Mouse (Mus musculus) adrenal gland, adult 2 months (tissue): ENCODE results near the gene Hist2h2ab. TPM values are rescaled to one million over a fixed set of nuclear protein-coding genes. Genes with fewer than 3 reads are reported as not detected.
"Not testable (repeated sequence)": the region's sequence is repeated elsewhere in the genome, so short reads cannot be mapped to it uniquely, and the experiment has no call there.

Experiments
- DNase-seq: peaks from one replicate; pipeline ENCODE4 v3.0.0; 2021
- long read RNA-seq: library from polyadenylated mRNA; stranded (forward); transcript quantifications from one replicate; pipeline ENCODE4 v2.0.0, GENCODE M21; 2021
- polyA plus RNA-seq: library from polyadenylated mRNA; depleted of rRNA; stranded (reverse); fragments of >200 nt; gene quantifications from 2 replicates; pipeline ENCODE4 v1.2.3, GENCODE M21; 2012; rRNA removed
- total RNA-seq, 2 experiments: library from RNA; stranded (reverse); gene quantifications; 2 replicates each; pipeline ENCODE4 v1.2.3; 2021

Gene Hist2h2ab
- total RNA-seq: 1 to 10 TPM; 3.1 to 8.3 TPM
- 0.93 and 4.7 TPM in 2 replicates for polyA plus RNA-seq
- long read RNA-seq: 0 reads

DNA sequence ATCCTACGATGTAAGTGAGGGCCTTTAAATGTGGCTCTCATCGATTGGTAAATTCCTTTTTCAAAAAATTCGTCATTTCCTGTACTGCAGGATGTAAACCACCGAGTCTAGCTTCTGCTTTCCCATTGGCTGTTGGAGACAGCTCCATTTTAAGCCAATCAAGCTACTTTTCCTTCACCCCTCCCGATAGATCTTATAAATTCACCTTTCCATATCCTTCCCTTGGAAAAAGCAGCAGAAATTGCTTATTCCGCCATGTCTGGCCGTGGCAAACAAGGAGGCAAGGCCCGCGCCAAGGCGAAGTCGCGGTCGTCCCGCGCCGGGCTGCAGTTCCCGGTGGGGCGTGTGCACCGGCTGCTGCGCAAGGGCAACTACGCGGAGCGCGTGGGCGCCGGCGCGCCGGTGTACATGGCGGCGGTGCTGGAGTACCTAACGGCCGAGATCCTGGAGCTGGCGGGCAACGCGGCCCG lies at the start of gene Hist2h2ab, which contains the start of gene Bola1:
Hist2h2ab (plus strand) TSS at position 205 of the 470 bp plus-strand sequence.
Bola1 (minus strand) TSS at position 49 of the 470 bp plus-strand sequence.
- DNase-seq: peak; percentile 87

DNA sequence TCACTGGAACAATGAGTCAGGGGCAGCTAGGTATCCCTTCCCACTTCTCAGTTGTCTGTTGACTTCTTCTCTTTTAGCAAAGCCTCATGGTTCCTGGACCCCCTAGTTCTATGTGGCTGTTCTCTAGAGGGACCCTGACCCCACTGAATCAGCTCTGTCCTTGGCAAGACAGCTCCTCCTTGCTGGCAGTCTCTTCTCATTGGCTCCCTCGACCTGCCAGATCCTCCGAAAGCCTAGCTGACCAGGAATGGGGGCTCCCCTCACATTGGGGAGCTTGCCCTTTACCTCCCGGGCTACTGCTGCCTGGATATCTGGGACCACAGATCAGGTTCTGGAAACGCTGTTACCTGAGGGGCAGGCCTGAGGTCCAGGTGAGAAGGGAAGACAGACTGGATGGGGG lies 49.4 kb upstream of the Hist2h2ab start:
- DNase-seq: peak; percentile 73

DNA sequence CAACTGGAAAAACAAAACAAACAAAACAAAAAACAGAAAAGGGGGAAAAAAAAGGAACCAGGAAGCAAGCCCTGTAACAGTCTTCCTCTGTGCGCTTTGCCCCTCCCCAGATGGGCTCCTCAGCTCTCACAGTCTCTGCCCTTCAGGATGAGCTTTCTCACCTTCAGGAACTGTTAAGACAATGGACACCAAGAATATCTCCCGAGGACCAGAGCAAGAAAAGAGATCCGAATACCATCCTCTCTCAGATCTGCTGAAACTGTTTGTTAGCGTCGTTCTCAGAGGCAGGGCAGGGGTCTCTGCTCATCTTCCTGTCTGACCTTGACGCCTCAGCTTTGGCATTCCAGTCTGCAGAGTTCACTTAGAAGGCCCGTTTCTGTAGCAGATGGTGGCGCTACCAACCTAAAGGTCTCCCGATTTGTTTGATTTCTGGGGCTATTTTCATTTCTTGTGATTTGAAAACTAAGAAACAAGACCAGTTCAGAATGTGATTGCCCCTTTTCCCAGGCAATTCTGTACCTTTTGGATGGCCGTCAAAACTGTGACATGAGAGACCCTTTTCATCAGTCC lies 48.6 kb upstream of the Hist2h2ab start:
- DNase-seq: peak; percentile 38

DNA sequence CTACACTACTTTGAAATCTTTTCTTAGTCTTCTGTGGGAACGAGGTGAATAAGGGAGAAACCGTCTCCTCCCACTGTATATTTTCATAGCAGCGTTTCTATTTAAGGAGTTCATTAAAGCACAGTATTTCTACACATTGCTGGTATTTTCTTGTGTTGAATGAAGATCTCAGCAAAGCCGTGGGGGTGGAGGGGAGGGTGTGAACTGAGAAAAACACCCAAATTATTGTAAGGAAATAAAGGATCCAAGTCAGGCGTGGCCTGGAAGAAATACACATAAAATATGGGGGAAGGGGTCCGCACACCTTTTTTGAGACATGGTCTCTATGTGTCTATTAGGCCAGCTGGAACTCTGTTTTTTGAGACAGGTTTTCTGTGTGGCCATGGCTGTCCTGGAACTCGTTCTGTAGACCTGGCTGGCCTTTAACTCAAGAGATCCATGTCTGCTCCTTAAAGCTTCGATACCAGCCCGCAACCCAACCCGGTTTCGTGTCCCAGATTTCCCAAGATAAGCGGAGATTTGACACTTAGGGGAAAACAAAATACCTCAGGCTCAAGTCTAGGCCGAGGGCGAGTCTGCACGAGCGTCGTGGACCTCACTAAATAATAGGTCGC lies 48.0 kb upstream of the Hist2h2ab start:
- DNase-seq: no peak

DNA sequence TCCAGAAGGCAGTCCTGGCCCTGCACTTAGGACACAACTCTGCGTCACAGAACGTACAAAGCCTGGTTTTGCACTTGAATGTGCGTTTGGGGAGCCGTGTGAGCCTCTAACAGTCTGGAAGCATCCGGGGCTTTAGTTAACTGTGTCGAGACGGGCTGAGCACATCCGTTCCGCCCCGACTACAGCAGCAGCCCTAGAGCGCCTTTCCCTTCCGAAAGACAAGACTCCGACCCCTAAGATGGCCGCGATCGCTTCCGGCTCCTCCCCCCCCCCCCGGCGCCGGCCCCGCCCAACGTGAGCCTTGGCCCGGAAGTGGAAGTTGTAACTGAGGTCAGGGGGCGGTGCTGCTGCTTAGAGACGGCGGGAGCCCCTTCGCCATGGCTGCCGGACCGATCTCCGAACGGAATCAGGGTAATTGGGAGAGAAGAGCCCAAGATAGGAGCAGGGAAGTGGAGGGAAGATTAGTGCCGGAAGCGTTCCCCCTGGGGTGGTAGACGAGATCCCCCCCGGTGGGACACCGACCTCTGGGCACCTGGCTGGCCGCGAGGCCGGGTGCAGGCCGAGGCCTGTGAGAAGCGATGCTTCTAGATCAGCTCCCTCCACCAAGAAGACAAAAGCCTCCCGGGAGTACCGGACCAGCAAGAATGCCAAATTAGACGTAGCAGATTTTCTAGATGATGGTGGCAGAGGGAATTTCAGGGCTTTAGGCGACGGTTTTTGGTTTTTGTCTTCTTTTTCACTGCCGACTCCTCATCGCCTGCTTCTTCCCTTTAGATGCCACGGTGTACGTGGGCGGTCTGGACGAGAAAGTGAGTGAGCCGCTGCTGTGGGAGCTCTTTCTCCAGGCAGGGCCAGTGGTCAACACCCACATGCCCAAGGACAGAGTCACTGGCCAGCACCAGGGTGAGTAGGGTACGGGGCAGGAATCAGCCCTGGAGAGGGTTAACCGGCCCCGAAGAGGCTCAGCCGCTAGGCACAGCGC lies 47.2 kb upstream of the Hist2h2ab start, which contains the start of gene Sf3b4:
Sf3b4 (plus strand) TSS at position 136 of the 982 bp plus-strand sequence.
- DNase-seq: peak; percentile 92

DNA sequence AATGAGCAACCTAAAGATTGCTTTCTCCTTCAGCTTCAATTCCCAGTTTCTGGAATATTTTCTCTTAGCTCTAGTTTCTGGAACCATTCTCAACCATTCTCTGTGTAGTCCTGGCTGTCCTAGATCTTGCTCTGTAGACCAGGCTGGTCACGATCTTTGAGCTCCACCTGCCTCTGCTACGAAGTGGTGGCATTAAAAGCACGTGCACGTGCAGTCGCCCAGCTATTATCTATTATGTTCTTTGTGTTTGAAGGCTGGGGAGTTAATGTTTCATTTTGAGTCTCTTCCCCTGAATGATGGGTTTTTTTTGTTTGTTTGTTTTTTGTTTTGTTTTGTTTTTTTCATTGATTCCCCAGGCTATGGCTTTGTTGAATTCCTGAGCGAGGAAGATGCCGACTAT lies 46.5 kb upstream of the Hist2h2ab start:
- no peak for DNase-seq

DNA sequence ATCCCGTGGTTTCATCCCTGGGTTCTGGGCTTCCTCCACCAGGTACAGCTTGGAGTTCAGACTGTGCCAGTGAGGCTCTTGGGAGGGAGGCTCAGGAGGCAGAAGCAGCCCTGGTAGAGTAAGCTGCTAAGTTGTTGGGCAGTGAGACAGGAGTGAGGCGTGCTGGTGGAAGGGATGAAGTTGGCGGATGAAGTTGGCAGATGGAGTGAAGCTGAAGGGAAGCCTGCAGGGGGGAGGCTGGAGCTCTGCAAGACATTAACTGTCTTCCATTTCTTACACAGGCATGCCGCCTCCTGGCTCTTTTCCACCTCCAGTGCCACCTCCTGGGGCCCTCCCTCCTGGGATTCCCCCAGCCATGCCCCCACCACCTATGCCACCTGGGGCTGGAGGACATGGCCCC lies 45.6 kb upstream of the Hist2h2ab start:
- not testable (repeated sequence) for DNase-seq

DNA sequence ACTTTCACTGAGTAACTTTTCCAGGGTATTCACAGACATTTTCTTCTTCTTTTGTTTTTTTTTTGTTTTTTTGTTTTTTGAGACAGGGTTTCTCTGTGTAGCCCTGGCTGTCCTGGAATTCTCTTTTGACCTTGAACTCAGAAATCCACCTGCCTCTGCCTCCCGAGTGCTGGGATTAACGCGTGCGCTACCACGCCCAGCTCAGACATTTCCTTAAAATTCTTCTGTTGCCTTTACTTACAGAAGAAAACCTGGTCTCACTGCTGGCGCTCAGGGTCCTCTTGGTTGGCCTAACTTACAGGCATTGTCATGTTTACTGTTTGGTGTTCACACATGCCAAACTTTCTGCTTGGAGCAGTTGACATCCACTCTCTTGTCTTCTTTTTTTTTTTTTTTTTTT lies 44.4 kb upstream of the Hist2h2ab start:
- DNase-seq: no peak

DNA sequence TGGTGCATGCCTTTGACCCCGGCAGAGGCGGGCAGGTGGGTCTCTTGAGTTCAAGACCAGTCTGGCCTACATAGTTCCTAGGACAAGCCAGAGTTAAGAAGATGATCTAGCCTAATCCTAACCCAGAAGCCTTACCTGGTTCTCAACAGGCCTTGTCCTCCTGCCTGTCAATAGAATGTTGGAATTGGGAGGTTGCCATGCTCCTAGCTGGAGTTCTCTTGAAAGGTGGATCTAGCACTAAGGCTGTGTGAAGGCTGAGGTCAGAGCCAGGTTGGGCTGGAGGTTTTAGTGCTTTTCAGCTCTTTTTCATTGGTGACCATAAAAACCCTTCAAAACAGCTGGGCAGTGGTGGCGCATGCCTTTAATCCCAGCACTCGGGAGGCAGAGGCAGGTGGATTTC lies 41.2 kb upstream of the Hist2h2ab start:
- no peak for DNase-seq

DNA sequence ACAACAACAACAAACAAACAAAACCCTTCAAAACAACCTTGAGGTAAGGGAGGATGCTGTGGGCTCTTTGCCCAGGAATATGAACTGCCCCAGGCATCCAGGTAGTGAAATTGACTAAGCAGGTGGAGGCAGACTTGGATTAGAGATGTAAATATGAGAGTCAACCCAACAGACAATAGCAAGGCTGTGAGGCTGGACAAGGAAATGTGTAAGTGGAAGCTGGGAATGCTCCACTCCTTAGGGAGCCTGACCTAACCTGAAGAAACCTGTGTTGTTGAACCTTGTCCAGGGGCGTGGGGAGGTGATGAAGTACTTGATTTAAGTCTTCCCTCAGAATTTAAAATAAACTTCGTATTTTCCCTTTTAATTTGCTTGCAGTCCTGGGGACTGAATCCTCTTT lies 40.8 kb upstream of the Hist2h2ab start:
- DNase-seq: no peak

DNA sequence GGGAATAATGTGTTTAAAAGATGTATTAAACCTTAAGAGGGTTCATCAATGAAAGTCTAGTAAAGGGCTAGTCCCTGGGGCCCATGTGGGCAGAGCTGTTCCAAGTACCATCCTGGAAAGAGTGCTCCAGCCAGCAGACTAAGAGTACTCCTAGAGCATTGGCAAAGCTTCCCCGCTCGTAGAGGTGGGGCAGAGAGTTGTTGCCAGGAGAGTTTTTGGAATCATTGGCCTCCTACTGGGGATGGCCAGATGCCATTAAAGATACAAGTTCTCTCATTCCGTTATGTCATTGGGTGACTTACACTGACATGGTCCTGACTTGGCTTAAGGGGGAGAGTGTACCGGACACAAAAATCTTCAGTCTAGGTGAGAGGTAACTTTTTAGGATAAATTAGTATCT lies 40.1 kb upstream of the Hist2h2ab start:
- peak; percentile 66 for DNase-seq

DNA sequence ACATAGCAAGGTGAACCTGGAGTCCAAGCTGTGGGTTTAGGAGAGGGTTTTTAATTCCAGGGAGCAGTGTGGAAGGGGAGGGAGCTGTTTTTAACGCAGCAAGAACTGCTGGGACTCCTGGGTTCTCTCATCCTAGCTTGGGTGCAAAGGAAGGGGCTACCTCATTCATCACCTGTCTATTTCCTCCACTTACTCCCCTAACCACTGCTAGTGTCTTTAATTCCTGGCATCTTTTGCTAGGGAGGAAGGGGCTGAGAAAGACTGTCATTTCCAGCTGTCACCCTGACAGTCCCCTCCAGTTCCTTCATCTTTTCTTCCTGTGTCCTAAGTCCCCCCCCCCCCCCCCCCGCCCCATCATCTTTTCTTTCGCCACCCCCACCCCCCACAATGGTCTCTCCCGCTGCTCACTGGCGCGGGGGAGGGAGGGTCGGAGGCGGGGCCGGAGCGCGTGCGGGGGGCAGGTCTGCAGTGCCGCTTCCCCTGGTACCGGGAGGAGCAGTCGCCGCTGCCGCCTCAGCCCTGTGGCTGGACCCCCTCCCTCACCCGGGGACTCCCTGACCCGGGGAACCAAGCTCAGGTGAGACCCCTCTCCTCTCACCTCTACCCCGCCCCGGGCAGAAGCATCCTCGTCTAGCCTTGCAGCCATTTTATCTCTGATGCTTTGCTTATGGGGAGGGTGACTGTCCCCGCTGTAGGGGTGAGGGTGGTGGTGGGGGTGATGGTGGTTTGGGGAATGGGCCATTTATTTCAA lies 38.8 kb upstream of the Hist2h2ab start, which contains the start of gene Sv2a:
Sv2a (plus strand) TSS at position 425 of the 751 bp plus-strand sequence.
- peak; percentile 47 for DNase-seq

DNA sequence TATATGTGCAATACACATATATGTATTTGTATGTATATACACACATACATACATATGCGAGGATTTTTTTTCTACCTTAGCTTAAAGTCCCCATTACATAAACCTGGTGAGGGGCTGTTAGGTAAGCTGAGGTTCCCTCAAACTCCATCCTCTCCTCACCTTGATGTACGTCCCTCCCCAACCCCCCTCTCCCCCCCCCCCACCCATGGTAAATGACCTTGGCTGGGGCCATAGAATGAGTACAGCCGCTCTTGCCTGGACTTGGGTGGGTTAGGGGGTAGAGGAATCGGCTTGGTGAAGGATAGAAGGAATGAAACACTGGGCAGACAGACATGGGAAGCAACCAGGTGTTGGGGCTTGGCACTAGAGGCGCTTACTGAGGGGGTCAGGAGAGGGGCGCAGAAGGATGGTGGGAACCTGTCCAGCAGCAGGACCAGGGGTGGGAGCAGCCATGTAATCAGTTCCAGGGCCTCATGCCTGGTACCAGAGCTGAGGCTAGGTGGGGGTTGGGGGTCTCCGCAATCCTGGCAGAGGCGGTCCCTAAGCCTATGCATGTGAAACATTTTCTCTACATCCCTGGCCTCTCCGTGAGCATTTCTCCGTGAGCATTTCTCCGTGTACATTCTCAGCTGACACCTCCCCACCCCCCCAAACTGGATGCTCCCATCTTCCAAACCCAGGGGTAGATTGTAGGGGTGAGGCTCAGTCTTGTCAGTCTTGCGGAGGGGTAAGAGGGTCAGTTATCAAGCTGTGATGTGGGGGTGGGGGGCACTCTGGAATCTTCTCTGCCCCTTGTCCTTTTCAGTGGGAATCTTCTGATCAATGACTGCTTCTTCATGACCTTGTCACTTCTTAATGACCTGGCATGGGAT lies 37.9 kb upstream of the Hist2h2ab start:
- no peak for DNase-seq

DNA sequence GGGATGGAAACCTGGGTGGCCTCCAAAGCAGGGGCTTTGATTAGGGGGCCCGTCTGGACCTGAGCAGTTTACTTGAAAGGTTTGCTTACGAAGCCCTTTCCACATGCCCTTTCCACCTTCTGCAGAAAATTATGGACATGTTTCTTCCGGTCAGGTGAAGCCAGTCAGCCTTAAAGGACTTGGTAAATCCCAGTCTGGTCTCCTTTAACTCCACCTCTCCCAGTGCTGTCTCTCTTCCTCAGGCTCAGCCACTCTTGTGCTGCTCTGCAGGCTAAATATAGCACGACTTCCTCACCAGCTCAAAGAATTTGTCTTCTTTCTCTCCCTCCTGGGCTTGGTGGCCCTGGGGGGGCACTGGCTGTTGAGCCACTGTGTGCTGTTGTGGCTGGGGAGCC lies 37.3 kb upstream of the Hist2h2ab start:
- no peak for DNase-seq

DNA sequence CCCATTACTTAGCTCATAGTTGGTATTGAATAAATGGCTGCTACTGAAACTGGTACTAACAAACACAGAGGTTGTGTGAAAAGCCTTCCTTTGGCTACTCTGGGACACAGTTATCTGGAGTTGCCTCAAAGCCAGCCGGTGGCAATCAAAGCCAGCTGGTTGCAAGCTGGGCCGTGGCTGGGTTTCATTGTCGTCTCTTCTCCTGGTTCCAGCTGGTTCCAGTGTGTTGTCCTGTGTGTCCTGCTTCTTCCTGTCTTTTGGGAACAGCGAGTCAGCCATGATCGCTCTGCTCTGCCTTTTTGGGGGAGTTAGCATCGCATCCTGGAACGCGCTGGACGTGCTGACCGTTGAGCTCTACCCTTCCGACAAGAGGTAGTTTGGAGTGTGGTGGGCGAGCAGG lies 26.7 kb upstream of the Hist2h2ab start:
- DNase-seq: no peak

DNA sequence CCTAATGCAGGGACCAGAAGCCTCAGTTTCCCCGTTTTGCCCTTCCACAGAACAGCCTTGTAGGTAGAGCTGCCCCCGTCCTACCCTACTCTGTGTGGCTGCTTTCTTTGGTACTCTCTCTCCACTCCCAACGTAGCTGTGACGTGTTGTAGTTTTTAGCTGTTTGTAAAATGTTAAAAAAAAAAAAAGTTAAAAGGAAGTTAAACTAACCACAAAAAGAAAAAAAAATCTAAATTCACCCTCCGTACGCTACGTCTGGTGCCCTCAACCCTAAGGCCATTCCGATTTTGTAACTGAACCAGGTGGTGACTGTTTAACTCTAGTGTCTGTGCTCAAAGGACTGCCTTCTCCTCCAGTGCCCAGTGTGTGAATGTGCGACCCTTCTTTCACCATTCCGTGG lies 24.7 kb upstream of the Hist2h2ab start:
- no peak for DNase-seq

DNA sequence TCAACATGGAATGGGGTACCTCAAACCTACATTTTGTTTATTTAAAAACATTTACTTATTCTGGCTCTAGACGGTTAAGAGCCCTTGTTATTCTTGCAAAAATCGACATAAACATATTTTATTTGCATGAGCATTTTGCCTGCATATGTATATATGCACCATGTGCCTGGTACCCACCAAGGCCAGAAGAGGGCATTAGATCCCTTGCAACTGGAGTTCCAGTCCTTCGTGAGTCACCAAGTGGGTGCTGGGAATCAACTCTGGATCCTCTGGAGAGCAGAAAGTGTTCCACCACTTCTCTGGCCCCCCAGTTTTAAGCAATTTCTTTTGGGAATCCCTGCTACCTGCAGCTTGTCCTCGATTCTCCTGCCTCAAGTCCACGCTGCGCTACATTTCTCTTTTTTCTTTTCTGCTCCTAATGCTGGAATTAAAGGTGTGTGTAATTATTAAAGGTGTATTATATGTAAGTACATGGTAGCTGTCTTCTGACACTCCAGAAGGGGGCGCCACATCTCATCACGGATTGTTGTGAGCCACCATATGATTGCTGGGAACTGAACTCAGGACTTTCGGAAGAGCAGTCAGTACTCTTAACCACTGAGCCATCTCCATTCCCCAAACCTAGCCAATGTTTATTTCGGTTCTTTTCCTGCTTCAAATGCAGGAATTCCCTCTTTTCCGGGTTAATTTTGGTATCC lies 23.9 kb upstream of the Hist2h2ab start:
- no peak for DNase-seq

DNA sequence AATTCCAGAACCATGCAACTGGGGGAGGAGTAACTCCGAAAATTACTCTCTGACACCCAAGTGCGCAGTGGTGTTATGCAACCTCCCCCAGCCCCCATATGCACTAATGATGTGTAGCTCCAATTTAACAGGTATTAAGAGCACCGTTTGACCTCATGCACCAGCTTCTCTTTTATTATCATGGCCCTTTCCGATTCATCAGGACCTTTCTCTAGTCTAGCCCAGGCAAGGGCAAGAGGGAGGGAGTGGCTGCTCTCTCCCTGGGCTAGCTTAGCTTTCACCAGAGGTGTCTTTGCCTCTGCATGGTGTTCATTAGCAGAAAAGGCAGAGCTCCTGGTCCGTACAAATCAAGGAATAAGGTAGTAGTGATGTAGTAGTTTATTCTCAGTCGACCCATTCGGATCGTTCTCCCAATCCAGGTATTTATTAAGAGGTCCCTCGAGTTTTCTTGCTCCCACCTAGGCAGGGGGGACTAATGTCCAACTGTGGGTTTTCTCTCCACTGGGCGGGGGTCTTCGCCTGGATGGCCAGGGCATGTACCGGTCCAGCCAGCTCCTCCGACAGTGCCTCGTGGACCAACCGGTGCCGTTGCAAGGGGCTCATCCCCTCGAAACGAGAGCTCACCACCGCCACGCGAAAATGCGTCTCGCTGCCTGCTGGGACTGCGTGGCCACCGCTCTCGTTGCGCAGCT lies 23.1 kb upstream of the Hist2h2ab start:
- no peak for DNase-seq

DNA sequence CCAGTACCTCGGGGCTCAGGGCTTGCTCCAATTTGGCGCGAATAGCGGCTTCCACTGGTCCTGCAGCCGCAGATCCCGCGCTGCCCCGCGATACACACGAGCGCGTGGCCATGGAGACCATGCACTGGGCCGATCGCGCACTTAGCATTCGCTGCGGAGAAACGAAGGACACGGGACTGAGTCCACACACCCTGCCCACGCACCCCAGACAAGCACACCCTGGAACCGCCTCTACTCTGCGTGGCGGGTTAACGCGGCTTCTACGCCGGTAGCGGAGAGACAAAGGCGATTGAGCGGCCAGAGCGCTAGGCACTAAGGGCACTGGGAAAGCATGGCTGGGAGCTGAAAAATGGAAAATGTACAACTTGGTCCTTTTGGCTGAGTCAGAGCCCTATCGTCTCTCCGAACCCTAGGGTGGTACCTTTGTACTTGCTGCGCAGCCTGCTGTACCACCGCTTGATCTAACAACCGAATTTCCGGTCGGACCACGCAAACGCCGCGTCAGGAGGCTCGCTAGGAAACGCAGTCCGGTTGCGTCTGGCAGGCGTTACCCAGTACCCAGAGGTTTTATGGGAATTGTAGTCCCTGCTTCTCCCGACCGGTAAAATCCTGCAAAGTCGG lies 22.4 kb upstream of the Hist2h2ab start:
- DNase-seq: peak; percentile 93
